Mouse (Mus musculus) spleen, adult 18-20 months (tissue): ENCODE data around the gene Tmem210.

ENCODE experiments used
- DNase-seq, 2 experiments: peaks; one replicate each; pipeline ENCODE4 v3.0.0; 2022; ENCODE audit warnings: mixed read lengths in 2 of 2

Gene Tmem210

DNA sequence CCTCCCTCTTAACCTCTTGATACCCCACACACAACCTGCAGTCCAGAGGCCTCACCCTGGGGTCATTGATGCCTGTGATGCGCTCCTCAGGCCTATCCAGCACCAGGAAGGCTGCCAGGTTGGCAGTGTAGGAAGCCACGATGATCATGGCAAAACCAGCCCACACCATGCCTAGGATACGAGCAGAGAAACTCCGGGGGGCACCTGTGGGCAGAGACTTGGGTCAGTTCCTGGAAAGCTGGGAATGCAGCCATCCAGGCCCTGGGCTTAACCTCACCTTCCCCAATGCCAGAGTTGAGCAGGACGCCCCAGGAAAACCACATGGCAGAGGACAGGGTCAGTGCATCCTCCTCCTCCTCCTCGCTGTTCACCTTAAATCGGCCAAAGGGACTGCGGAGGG is 9.1 kb downstream of the Tmem210 start:
- DNase-seq = no peak

DNA sequence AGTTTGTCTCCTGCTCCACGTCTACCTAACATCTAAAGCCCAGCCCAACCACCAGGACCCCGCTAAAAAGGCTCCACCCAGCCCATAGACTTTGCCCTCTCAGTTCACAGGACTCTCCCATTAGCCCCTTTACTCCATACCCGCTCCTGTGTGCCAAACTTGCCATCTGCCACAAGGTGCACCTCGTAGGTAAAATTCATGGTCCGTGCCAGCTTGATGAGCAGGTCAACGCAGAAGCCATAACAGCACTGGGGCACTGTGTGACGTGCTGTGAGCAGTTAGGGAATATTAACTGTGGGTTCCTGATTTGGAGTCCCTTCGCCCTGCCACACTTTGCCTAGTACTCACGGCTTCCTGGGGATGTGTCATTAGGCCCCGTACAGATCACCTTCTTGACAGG is 10.1 kb downstream of the Tmem210 start:
- DNase-seq = no peak

DNA sequence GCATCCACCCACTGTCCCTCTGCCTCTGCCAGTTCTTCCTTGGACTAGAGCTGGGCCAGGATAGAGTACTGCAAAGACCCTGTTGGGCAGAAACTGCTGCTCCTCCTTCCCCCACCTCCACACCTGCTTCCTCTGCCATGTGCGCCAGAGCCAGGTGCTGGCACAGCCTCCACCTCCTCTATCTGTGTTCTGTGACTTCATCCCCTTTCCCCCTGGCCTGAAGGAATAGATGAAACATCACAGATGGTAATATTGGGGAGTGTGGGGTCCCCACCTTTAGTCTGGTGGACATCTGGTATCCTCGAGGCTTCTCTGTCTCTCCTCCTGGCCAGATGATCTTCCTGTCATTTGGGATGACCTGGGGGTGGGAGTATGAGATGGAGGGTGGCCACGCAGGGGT is 15.5 kb downstream of the Tmem210 start:
- DNase-seq = no peak

DNA sequence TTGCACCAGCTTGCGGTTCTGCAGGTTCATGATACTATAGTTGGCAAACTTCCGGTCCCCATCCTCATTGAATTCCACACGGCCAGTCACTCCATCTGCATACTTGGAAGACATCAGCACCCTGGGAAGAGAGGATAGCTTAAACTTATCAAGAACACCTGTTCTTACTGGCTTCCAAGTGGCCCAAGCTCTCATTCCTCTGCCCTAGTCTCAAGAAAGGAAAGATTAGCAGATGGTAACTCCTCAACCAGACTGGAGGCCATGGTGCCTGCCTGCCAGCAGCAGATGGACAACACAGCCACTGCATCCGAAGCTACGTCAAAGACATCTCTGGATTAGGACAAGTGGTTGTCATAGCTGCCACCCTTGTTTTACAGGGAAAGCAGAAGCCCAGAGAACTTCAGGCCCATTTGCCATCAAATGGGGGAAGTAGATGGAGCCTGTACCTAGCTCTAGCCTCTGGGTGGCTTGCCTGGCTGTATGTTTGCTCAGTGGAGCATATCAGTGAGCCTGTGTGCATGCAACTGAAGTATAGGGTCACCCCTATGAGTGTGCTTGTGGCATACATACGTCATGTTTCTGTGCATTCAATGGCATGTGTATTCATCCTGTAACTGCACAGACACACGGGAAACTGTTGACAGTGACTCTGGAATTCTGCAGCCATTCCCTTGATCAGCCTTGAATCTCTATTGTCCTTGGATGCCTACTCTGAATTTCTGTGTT is 16.1 kb downstream of the Tmem210 start:
- no peak for DNase-seq

DNA sequence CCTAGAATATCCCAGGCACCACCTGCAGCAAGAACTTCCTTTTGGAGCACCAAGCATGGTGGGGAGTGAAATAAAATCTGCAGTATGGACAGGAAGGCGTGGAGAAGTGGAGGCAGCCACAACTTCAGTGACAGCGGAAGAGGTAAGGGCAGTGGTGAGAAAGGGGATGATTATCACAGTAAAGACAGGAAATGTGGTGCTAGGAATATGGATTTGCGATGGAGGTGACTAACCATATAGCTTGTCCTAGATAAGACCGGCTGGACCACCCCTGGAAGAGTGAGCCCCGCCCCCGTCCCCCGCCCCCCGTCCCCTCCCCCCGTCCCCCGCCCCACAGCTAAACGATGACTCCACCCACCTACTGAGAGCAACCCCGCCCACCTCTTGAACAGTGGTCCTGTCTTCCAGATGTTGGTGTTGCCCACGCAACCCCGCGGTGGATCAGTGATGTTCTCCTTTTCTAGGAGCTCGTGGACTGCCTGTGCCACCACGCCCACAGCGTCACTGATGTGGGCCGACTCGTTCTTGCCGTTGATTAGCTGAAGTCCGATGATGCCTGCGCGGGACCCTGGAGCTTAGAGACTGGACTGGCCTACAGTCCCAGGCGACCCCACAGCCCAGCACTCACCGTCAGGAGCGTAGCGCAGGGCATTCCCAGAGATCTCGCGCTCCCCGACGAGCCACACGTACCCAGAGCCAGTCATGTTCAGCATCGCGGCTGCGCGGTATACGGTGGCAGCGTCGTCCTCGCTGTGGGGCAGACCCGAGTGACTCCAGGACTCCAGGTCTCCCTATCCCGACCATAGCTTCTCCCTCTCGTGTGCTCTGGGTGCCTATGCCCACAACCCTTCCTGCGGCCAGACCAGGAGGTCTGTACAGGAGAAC is 17.0 kb downstream of the Tmem210 start:
- DNase-seq = no peak

DNA sequence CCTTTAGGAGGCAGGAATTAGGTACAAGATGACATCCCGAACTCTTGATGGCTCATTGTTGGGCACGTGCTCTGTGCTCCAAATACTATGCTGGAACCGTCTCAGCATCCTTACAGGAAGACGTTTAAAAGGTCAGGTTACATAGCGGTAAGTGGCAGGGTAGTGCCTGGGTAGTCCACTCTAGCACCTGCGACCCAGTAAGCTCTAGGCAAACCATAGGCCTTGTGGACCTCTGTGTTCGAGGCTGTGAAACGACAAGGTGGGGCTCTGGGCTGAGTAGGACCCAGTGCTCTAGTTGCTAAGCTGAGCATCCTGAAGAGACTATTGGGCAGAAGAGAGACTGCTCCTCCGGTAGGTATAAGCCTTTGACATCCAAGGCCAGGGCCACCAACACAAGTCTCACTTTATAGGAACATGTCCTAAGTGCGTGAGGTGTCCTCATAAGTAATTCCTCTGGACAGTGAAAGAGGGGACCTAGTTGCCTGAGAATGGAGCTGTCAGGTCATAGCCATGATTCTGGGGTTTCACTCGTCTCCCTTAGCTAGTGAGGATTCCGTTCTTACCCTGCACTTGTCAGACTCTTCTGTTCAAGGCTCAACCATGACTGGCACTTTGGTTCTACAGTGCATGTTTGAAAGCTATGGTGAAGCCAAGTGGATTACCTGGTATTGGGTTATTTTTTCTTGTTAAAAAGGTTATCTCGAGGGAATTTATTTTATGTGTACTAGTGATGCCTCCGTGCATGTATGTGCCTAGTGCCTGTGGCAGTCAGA is 17.8 kb downstream of the Tmem210 start:
- DNase-seq = no peak

DNA sequence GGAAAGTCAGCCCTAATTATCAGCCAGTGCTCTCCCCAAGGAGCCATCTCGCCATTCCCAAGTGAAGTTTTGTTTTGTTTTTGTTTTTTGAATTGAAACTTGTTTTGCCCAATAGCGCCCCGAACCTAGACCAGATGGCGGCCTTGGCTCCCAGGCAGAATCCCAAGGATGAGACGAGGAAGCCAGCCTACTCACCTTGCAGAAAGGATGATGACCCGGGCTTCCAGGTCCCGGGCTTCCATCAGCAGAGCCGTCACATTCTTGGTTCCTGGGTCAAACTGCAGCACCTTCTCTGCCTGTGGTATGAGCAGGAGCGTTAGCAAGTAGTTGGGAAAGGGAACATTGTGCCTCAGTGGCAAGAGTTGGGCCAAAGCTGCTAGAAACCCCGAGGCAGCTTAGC is 22.2 kb downstream of the Tmem210 start:
- DNase-seq = no peak

DNA sequence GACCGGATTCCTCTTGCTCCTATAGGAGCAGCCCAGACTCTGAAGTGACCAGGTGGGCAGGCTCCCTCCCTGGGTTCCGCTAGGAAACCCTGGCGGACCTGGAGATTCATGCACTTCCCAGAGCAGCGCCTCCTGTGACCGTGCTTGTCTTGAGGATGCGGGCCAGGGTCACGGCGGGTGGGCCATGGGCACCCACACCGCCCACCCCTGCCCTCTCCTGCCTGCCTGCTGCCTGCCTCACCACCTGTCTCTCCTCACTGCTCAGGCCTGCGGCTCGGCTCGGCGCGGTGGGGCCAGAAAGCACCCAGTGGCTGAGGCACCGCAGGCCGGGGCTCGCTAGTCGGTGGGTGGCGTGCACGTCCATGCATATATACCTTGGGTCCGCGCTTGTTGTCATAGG is 23.0 kb downstream of the Tmem210 start:
- no peak for DNase-seq

DNA sequence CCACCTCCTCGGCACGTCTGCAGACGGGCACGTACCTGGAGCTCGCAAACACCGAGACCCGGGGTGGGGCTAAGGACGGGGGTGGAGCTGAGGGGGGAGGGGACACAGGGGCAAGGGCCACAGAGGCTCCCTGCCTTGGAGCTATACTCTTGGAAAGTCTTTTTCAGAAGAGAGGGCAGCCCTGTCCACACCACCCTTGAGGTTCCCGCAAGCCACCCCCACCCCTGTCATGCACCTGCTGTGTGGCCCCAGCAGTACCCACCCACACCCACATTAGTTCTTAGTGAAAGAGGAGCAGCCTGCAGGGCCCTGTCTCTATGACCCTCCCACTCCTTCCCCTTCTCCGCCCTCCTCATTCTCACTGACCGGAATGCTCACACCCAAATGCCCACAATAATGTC is 23.5 kb downstream of the Tmem210 start:
- no peak for DNase-seq

DNA sequence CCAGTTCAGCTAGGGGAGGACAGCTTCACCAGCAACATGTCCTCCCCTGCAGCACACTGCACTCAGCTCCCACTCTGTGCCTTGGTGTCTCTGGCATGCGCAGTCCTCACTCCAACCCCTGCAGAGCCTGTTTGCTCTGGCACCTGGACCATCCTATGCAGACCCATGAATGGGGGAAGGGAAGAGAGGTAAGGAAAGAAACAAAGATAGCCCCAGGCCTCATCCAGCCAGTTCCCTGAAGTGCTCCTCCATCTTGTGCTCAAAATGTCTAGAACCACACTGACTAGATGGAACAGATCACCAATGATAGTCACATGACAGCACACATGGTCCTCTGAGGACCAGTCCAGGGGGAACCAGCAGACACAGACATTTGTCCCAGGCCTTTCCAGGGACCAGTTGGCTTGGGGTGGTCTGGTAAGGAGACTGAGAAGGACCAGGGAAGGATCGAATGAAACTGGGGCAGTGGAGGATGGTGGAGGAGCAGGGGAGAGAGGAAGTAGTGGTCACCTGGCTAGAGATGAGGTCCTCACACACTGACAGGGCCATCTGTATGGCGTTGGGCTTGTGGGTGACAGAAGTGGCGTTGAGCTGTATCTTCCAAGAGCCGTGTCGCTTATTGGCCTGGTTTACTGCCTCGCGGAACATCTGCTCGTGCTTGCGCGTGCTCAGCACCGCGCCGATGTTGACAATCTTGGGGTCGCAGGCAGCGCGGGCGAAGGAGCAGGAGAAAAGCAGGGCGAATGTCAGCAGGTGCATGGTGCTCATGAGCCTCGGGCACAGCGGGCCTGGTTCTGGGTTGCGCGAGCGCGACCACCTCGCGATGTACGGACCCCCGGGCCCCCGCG is 30.4 kb downstream of the Tmem210 start:
- no peak for DNase-seq

DNA sequence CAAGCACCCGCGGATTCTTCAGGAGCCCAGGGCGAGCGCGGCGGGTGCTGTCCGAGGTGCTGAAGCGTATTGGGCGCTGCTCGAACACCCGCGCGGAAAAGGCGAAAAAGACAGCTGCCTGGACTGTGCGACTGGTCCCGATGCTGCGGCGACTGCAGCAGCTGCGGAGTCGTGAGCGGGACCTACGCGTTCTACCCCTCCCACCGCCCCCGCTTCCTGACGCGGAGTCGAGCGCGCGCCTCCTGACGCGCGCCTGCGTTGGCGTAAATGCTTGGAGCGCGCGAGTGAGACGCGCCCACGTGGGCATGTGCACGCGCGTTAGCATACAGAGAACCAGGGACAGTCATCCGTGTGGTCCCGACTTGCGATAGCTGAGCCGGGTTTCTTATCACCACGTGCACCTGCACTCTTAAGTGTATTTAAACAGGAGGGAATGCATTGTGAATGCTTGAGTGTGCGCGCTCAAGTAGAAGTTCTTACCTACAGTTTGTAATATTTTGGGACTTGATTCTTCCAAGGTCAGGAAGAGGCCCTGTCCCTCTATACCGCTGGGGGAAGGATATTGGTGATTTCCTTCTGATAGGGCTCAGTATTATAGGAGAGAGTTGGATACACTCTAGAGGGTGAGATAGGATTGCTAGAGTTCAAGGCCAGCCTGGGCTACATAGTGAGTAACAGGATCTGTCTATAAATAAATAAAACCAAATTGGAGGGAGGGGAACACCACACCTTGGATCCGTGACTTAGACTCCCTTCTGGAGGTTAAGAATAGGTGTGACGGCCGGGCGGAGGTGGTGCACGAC is 31.2 kb downstream of the Tmem210 start, which contains the start of gene Grin1:
Gene Grin1 (minus strand): TSS at position 217 of the 803 bp plus-strand sequence.
- peak in 1 of 2 experiments; percentile 48 for DNase-seq

DNA sequence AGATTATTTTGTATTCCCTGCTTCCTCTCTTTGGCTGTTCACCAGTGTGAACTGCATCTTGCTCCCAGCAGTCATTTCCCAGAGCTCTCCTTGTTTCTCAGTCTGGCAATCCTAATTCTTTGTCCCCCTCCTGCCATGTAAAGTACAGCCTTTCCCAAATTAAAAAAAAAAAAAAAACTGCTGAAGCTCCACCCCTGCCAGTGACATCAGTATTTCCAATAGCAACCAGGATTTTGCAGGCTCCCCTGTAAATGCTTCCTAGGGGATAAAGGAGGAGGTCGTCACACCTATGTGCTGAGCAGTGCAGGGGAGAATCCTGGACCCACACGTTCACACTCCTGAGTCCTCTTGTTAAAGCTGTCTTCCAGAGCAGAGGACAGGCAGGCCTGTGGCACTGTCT is 32.1 kb downstream of the Tmem210 start:
- no peak for DNase-seq

DNA sequence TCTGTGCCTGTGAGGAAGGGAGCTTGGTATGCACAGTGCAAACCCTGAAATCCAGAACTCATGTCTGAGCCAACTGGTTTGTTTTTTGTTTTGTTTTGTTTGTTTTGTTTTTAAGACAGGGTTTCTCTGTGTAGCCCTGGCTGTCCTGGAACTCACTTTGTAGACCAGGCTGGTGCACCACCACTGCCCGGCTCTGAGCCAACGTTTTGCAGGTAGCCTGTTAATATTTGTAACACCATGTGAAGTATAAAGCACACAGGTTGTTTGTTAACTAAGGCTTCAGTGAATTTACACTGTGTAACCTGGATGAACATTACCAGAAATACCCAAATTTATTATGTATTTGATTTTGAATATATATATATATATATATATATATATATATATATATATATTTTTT is 38.1 kb downstream of the Tmem210 start:
- DNase-seq = no peak

DNA sequence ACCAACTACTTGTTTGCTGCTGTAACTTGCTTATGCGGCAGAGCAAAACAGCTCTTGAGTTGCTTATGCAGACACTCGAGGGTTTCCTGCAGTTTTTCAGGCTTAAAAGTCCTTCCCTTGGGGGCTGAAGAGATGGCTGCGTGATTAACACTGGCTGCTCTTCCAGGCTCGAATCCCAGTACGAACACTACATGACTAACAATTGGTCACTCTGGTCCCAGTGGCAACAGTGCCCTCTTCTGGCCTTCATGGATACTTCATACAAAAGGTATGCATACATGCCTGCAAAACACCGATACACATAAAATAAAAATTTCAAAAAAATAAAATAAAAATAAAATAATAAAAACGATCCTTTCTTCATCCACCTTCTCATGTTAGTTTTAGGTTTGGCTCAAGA is 40.5 kb downstream of the Tmem210 start:
- no peak for DNase-seq

DNA sequence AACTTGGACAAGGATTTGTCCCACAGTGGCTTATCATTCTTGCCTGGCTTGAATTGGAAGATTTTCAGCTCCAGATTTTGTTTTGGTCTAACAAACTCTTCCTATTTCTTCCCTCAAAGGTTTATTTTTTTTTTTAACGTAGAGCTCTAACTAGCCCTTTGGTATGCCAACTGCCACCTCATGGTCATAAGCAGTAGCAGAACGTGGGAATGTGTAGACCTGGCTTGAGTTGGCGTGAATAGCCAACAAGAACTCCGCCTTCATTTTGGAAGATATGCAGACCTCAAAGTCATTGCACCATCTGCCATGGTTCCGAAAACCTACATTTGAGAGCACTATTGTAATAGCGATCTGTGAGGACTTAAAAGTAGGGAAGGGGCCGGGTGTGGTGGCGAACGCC is 43.5 kb downstream of the Tmem210 start:
- DNase-seq = no peak

DNA sequence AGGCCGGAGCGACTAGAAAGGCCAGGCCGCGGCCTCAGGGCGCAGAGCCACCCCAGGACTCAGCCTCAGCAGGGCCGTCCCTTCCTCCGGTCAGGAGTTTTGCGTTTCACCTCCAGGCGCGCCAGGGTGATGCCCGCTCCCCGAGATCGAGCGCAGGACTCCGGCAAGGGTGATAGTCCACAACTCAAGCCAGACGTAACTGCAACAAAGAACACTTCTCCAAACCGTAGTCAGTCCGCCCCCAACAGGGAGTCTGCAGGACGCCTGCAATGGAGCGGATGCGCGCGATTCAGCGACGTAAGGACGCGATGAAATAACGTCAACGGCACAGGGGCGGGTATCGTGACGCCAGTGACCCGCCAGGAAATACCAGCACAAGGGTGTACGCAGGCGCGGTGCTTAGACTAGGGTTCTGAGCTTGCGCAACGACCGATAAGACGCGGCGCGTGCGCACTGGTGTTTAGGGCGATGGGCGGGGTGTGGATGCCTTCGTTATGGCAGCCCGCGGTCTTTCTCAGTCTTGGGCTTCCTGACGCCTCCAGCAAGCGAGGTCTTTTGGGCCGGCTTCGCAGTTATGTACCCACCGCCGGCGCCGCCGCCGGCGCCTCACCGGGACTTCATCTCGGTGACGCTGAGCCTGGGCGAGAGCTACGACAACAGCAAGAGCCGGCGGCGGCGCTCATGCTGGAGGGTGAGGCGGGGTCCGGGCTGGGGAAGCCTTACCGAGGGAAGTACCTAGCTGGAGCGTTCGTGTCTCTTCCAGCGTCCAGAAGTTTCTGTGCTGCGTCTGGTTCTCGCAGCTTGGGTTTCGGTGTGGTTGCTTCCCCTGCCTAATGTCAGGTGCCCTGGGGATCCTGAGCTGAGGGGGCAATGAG is 44.6 kb downstream of the Tmem210 start, which contains the start of gene Man1b1:
Gene Man1b1 (plus strand): TSS at position 53 of the 875 bp plus-strand sequence.
- DNase-seq = peak; percentile 99

DNA sequence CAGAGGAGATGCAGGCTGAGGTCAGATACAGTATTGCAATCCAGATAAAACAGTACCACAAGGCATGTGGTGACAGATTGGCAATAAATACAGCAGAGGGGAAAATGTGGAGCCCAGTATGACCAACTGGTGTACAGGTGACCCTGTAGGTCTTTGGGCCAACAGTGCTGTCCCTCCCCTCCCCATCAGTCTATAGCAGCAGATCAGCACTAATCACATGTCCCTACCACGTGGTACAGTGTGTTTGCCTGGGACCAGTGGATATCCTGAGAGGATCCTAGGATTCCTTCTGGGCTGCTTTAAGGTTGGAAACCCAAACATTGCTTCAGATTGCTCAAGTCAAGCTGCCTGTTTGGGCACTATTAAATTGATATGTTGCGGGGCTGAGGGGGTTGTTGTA is 45.6 kb downstream of the Tmem210 start:
- no peak for DNase-seq

DNA sequence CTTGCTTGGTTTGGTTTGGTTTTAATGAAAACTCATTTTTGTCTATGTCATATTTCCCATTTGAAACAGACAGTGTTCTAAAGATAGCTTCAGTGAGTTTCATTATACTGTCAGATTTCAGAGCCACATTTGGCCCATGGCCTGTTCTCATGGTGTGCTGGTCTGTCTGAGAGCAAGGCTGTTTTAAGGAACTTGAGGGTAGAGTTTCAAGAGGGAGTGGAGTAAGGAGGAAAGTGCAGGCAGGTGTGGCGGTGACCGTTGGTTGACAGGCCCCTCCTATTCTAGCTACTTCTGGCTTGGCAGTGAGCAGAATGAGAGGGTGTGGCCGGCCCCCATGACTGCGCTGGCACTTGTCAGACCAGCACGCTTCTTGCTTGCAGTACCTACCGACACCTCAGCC is 50.4 kb downstream of the Tmem210 start:
- no peak for DNase-seq
